25 mouse cellular contexts compared by ENCODE assay signal in genomic region chr19:5611973-5612372, GRCm38 (mm10). TPM values are rescaled to one million over a fixed set of nuclear protein-coding genes. Genes with fewer than 3 reads are reported as not detected.
DNase-seq lines count a peak whose midpoint lies in the region; TF ChIP-seq lines count a peak whose summit lies in the region.
"Had no signal": no experiment of that assay in that cellular context is flagged by ENCODE, and none has a peak within 500 bp of the region (broad histone marks: within the 10 kb centered on the region; RNA-seq: fewer than 3 reads in every experiment).

No protein-coding gene starts in this region.

- no peak overlapping the region for H3K27ac ChIP-seq in heart, adult 2 months
- no peak overlapping the region for H3K27ac ChIP-seq in thymus, adult 2 months (ENCODE audit: control insufficient read depth, insufficient read depth, low read length)
- H3K27ac ChIP-seq in limb, embryonic 10.5 days = no peak overlapping the region
- H3K27ac ChIP-seq: embryonic facial prominence, embryonic 12.5 days; forebrain, embryonic 13.5 days; heart, embryonic 15.5 days; left cerebral cortex, adult 2 months; midbrain, embryonic 15.5 days had no signal

- TF ChIP-seq CTCF in heart, adult 2 months (IDR thresholded peaks at IDR 0.05) = peak; percentile 25
- no peak for TF ChIP-seq CTCF in thymus, adult 2 months (IDR thresholded peaks at IDR 0.05; ENCODE audit: borderline replicate concordance, control insufficient read depth, extremely low read depth, insufficient read depth, low read length, poor library complexity)

- no peak for TF ChIP-seq EP300 in heart, adult 2 months (IDR thresholded peaks at IDR 0.05; ENCODE audit: insufficient read depth, low read depth, low read length)

- DNase-seq in heart, adult 2 months = no peak
- no peak for DNase-seq in heart, postnatal 25 days (ENCODE audit: low spot score)
- DNase-seq in thymus, adult 2 months = peak; percentile 33
- no peak for DNase-seq in thymus, postnatal 36 days
- peak; percentile 32 for DNase-seq in R1 (ENCODE audit: low read depth, low spot score)
- peak; percentile 40 to 44 for DNase-seq in natural killer cell, adult 2 months (ENCODE audit: low spot score in 2 of 2)
- no peak for DNase-seq in adrenal gland, adult 8-10 months
- no peak for DNase-seq in limb, embryonic 10.5 days (ENCODE audit: low spot score)
- DNase-seq: cerebellum, adult 8-10 months; gastrocnemius, postnatal 10 days; kidney, adult 18-20 months; kidney, postnatal 10 days; left cerebral cortex, postnatal 4 days; liver, embryonic 13.5 days had no signal

- H3K27me3 ChIP-seq in heart, adult 2 months (ENCODE audit: control insufficient read depth, insufficient read depth, low read length) = no peaks in the 10 kb centered on the region
- no peaks in the 10 kb centered on the region for H3K27me3 ChIP-seq in thymus, adult 2 months (ENCODE audit: control insufficient read depth, insufficient read depth, low read length)
- H3K27me3 ChIP-seq in limb, embryonic 10.5 days (ENCODE audit: low read depth, poor library complexity, severe bottlenecking) = no peaks in the 10 kb centered on the region
- H3K27me3 ChIP-seq: forebrain, embryonic 13.5 days; heart, embryonic 15.5 days; liver, embryonic 13.5 days; midbrain, embryonic 15.5 days; Patski had no signal

- no peaks in the 10 kb centered on the region for H3K79me2 ChIP-seq in heart, adult 2 months (replicated peaks; ENCODE audit: control insufficient read depth, insufficient read depth, low read length)

- no peak overlapping the region for H3K4me3 ChIP-seq in heart, adult 2 months
- no peak overlapping the region for H3K4me3 ChIP-seq in thymus, adult 2 months (ENCODE audit: control insufficient read depth, insufficient read depth, low read length)
- no peak overlapping the region for H3K4me3 ChIP-seq in limb, embryonic 10.5 days
- H3K4me3 ChIP-seq: embryonic facial prominence, embryonic 12.5 days; erythroblast, embryonic 14.5 days; forebrain, embryonic 13.5 days; heart, embryonic 15.5 days; left cerebral cortex, adult 2 months; liver, embryonic 13.5 days; midbrain, embryonic 15.5 days had no signal

- peaks cover 5% of the 10 kb centered on the region for H3K4me1 ChIP-seq in heart, adult 2 months (ENCODE audit: control insufficient read depth, insufficient read depth, low read length)
- peaks cover 15% of the 10 kb centered on the region for H3K4me1 ChIP-seq in thymus, adult 2 months (replicated peaks; ENCODE audit: control insufficient read depth, insufficient read depth, low read length)
- peaks cover 21% of the 10 kb centered on the region for H3K4me1 ChIP-seq in limb, embryonic 10.5 days

- TF ChIP-seq POLR2A in heart, adult 2 months (IDR thresholded peaks at IDR 0.05; ENCODE audit: insufficient read depth, low read depth, low read length) = no peak
- TF ChIP-seq POLR2A in thymus, adult 2 months (IDR thresholded peaks at IDR 0.05; ENCODE audit: control insufficient read depth, extremely low read depth, insufficient read depth, low read length, poor library complexity) = no peak

- WGBS in heart, adult 2 months = 79% methylated on average over 1 of the region's 1 CpGs
- 83% methylated on average over 1 of the region's 1 CpGs for WGBS in thymus, adult 2 months
- WGBS in limb, embryonic 10.5 days = 93% methylated on average over 1 of the region's 1 CpGs

- intact Hi-C loops in heart, adult 2 months (cut with DNase I) = loop anchor here (2.0 to 5.0 kb wide), 3 partner anchors 51 to 115 kb away; partner anchors contain the start of genes Ehbp1l1, Fam89b, Map3k11 and Pcnx3
- intact Hi-C loops in heart, postnatal 25 days (cut with DNase I) = loop anchor here (2.0 to 5.0 kb wide), 2 partner anchors 23 to 50 kb away; partner anchors contain the start of gene Sipa1

- no peaks in the 10 kb centered on the region for H3K36me3 ChIP-seq in heart, adult 2 months (ENCODE audit: control insufficient read depth, insufficient read depth, low read length)
- peaks cover 16% of the 10 kb centered on the region for H3K36me3 ChIP-seq in thymus, adult 2 months (ENCODE audit: control insufficient read depth, insufficient read depth, low read length)
- H3K36me3 ChIP-seq in limb, embryonic 10.5 days = peaks cover 22% of the 10 kb centered on the region

- no peak overlapping the region for H3K9ac ChIP-seq in heart, adult 2 months (ENCODE audit: low read depth, low read length)
- H3K9ac ChIP-seq: embryonic facial prominence, embryonic 12.5 days; forebrain, embryonic 13.5 days; heart, embryonic 15.5 days; liver, embryonic 13.5 days; midbrain, embryonic 15.5 days had no signal

- no peaks in the 10 kb centered on the region for H3K9me3 ChIP-seq in limb, embryonic 10.5 days (replicated peaks)
- H3K9me3 ChIP-seq: embryonic facial prominence, embryonic 12.5 days; forebrain, embryonic 13.5 days; heart, embryonic 15.5 days; liver, embryonic 13.5 days; midbrain, embryonic 15.5 days had no signal

RNA-seq across cellular contexts. Expression of gene Kat5, which starts 1.9 kb away (rescaled TPM):
- total RNA-seq in heart, adult 2 months (2021) = 10 to 100 TPM; 27.0 to 27.5 TPM
- 36.1 and 56.9 TPM in 2 replicates for polyA plus RNA-seq in heart, adult 2 months (2012; rRNA removed)
- total RNA-seq in heart, postnatal 25 days (2021) = 10 to 100 TPM; 24.8 to 26.5 TPM
- polyA plus RNA-seq in thymus, adult 2 months (2012; rRNA removed) = 90.0 and 106 TPM in 2 replicates
- 10 to 100 TPM; 71.6 to 90.4 (median 76.6) TPM for total RNA-seq in adrenal gland, adult 8-10 months (2022)
- polyA plus RNA-seq in limb, embryonic 10.5 days (2016; fragmentation: Nextera tagmentation; extraction: Ambion mirVana) = 51.5 and 59.3 TPM in 2 replicates

RNA-seq across cellular contexts. Expression of gene Rnaseh2c, which starts 10.3 kb away (rescaled TPM):
- total RNA-seq in heart, adult 2 months (2021) = 10 to 100 TPM; 50.2 to 58.6 TPM
- 18.7 and 37.1 TPM in 2 replicates for polyA plus RNA-seq in heart, adult 2 months (2012; rRNA removed)
- 10 to 100 TPM; 43.7 to 49.7 TPM for total RNA-seq in heart, postnatal 25 days (2021)
- polyA plus RNA-seq in thymus, adult 2 months (2012; rRNA removed) = 87.0 and 96.5 TPM in 2 replicates
- 100 to 1,000 TPM; 123 to 156 (median 130) TPM for total RNA-seq in adrenal gland, adult 8-10 months (2022)
- 197 and 205 TPM in 2 replicates for polyA plus RNA-seq in limb, embryonic 10.5 days (2016; fragmentation: Nextera tagmentation; extraction: Ambion mirVana)

RNA-seq across cellular contexts. Expression of gene Rela, which starts 25.3 kb away (rescaled TPM):
- 10 to 100 TPM; 26.8 to 32.5 TPM for total RNA-seq in heart, adult 2 months (2021)
- 39.8 and 57.2 TPM in 2 replicates for polyA plus RNA-seq in heart, adult 2 months (2012; rRNA removed)
- 10 to 100 TPM; 22.7 to 29.9 TPM for total RNA-seq in heart, postnatal 25 days (2021)
- 112 and 142 TPM in 2 replicates for polyA plus RNA-seq in thymus, adult 2 months (2012; rRNA removed)
- total RNA-seq in adrenal gland, adult 8-10 months (2022) = 100 to 1,000 TPM in 2 of 4 experiments, 10 to 100 TPM in 2; 90.0 to 114 (median 96.4) TPM
- 31.5 and 39.6 TPM in 2 replicates for polyA plus RNA-seq in limb, embryonic 10.5 days (2016; fragmentation: Nextera tagmentation; extraction: Ambion mirVana)

RNA-seq across cellular contexts. Expression of gene Ap5b1, which starts 44.1 kb away (rescaled TPM):
- 1 to 10 TPM; 3.0 to 3.3 TPM for total RNA-seq in heart, adult 2 months (2021)
- 3.0 and 3.1 TPM in 2 replicates for polyA plus RNA-seq in heart, adult 2 months (2012; rRNA removed)
- 1 to 10 TPM; 3.0 to 3.2 TPM for total RNA-seq in heart, postnatal 25 days (2021)
- polyA plus RNA-seq in thymus, adult 2 months (2012; rRNA removed) = 35.0 and 38.9 TPM in 2 replicates
- 10 to 100 TPM; 10.8 to 15.7 (median 13.1) TPM for total RNA-seq in adrenal gland, adult 8-10 months (2022)
- 1.2 and 1.4 TPM in 2 replicates for polyA plus RNA-seq in limb, embryonic 10.5 days (2016; fragmentation: Nextera tagmentation; extraction: Ambion mirVana)

RNA-seq across cellular contexts. Expression of gene Ovol1, which starts 51.5 kb away (rescaled TPM):
- not detected for total RNA-seq in heart, adult 2 months (2021)
- polyA plus RNA-seq in heart, adult 2 months (2012; rRNA removed) = 0.04 TPM in 1 of 2 replicates, not detected in the other
- not detected for total RNA-seq in heart, postnatal 25 days (2021)
- polyA plus RNA-seq in thymus, adult 2 months (2012; rRNA removed) = 1.4 and 1.9 TPM in 2 replicates
- total RNA-seq in adrenal gland, adult 8-10 months (2022) = not detected
- polyA plus RNA-seq in limb, embryonic 10.5 days (2016; fragmentation: Nextera tagmentation; extraction: Ambion mirVana) = 0.74 and 0.86 TPM in 2 replicates
- total RNA-seq: gastrocnemius, postnatal 10 days; heart, adult 8-10 months; hematopoietic stem cell, adult 5-6 weeks; layer of hippocampus, adult 8-10 months; left cerebral cortex, adult 2 months; left cerebral cortex, postnatal 4 days; megakaryocyte-erythroid progenitor cell, adult 5-6 weeks had no signal

Comparison
In these comparisons a context has a peak if more than half of its experiments do, and no peak if none do; other contexts are left out.
1. DNase-seq: peak in thymus, adult 2 months (single experiment), R1 (single experiment) and natural killer cell, adult 2 months (2 of 2); none in heart, adult 2 months (0 of 2), heart, postnatal 25 days (single experiment), thymus, postnatal 36 days (0 of 2), adrenal gland, adult 8-10 months (single experiment) and limb, embryonic 10.5 days (single experiment).